Mouse (Mus musculus) lung, postnatal 0 days (tissue): ENCODE data around the gene Plcb2. TPM values are rescaled to one million over a fixed set of nuclear protein-coding genes. Genes with fewer than 3 reads are reported as not detected.

Experiments
- ATAC-seq: fragments of 200-750 bp; cut with Nextera tagmentation; 2 replicates; pipeline ENCODE4 v1.8.0; 2017; ENCODE audit warnings: moderate library complexity
- DNase-seq: peaks from one replicate; pipeline ENCODE4 v3.0.0-alpha.2; 2016; ENCODE audit warnings: low spot score
- H3K27ac ChIP-seq: fragments of 300-500 bp; sonication (generic); 2 replicates; pipeline ENCODE4 v1.5.1; 2014; ENCODE audit warnings: antibody characterized with exemption, mild to moderate bottlenecking, low read length, mixed read lengths
- H3K27me3 ChIP-seq: fragments of 300-500 bp; sonication (generic); replicated peaks from 2 replicates; pipeline ENCODE4 v1.6.1; 2014; ENCODE audit warnings: low read length, mixed read lengths; ENCODE audit not compliant: insufficient read depth
- H3K36me3 ChIP-seq: fragments of 300-500 bp; sonication (generic); 2 replicates; pipeline ENCODE4 v1.6.1; 2014; ENCODE audit warnings: low read length, mixed read lengths; ENCODE audit not compliant: insufficient read depth
- H3K4me1 ChIP-seq: fragments of 300-500 bp; sonication (generic); 2 replicates; pipeline ENCODE4 v1.6.1; 2014; ENCODE audit warnings: antibody characterized with exemption, low read depth, low read length, mixed read lengths; ENCODE audit not compliant: insufficient read depth
- H3K4me2 ChIP-seq: fragments of 300-500 bp; sonication (generic); replicated peaks from 2 replicates; pipeline ENCODE4 v1.6.1; 2014; ENCODE audit warnings: low read depth, mild to moderate bottlenecking, low read length, moderate library complexity, mixed read lengths
- H3K4me3 ChIP-seq: fragments of 300-500 bp; sonication (generic); 2 replicates; pipeline ENCODE4 v1.5.1; 2014; ENCODE audit warnings: low read depth, low read length
- H3K9ac ChIP-seq: fragments of 300-500 bp; sonication (generic); replicated peaks from 2 replicates; pipeline ENCODE4 v1.6.1; 2014; ENCODE audit warnings: low read depth, mild to moderate bottlenecking
- H3K9me3 ChIP-seq: fragments of 300-500 bp; sonication (generic); 2 replicates; pipeline ENCODE4 v1.6.1; 2016; ENCODE audit warnings: low read length, mixed read lengths
- CTCF ChIP-seq: IDR thresholded peaks from 2 replicates; pipeline ENCODE4 v1.5.1; 2016; ENCODE audit warnings: antibody characterized with exemption, mild to moderate bottlenecking
- EP300 ChIP-seq: IDR thresholded peaks from 2 replicates; pipeline ENCODE4 v1.6.1; 2016; ENCODE audit warnings: antibody characterized with exemption, mild to moderate bottlenecking, control low read depth
- WGBS: fragments of 180-500 bp; shearing (Covaris S2); extraction: QIAGEN DNeasy Blood & Tissue Kit; methylation state at CpG from one replicate; pipeline ENCODE4 v1.1.7; 2014; 5-methylcytosine and 5-hydroxymethylcytosine counted together
- polyA plus RNA-seq: library from polyadenylated mRNA; unstranded; fragments of >200 nt; fragmentation: Nextera tagmentation; extraction: Ambion mirVana; gene quantifications from 2 replicates; pipeline ENCODE4 v1.2.1, GENCODE M21; 2015

Plcb2 gene
- polyA plus RNA-seq, 1 experiment from 2014 or later: 1.6 TPM

DNA sequence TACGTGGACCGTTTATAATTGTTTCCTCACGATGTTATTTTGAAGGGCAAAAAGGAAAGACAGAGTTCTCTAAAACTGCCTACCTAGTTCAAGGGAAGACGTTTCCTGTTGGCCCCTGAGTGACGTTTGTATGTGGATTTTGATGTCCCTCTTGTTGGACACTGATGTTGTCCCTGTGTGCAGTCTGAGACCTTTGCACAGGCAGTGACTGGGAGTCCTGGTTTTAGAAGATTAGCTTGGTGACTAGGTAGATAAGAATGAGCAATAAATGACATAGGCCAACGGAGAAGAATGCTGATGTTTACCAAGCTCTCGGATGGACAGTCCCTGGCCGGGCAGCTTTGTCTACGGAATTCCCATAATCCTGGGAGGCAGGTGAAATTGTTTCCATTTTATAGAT, 66.3 kb downstream of the Plcb2 start:
- H3K4me1 ChIP-seq: peaks cover 20% of the 10 kb centered on the region; the same call in 1 of the 2 replicates

DNA sequence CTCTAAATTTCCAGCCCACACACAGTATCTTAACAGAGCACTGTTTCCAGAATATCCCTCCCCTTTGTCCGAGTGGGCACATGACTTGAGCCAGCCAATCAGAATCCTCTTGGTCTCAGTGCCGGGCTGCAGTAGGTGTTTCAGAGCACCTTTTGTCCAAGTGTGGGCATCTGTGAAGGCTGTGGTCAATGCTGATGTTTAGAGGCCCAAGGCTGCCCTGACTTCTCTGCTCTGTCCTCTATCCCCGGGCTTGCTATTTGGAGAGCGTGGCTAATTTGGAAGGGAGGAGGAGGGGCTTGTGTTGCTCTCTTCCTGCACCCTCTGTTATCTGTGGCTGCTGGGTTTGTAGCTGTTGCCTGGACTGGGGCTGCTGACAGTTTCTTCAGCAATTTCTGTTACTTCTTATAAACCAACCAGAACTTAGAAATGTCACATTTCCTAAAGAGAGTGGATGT, 68.2 kb downstream of the Plcb2 start:
- 0% methylated on average over 4 of the region's 4 CpGs for WGBS
- Histone ChIP-seq H3K9me3 (no peaks in the 10 kb centered on the region), H3K36me3 (no peaks in the 10 kb centered on the region), H3K4me2 (peak overlapping the region; percentile 49), H3K4me3 (peak overlapping the region; percentile 28), H3K27ac (no peak overlapping the region), H3K27me3 (no peaks in the 10 kb centered on the region), H3K9ac (no peak overlapping the region), H3K4me1 (peaks cover 27% of the 10 kb centered on the region; the same call in 1 of the 2 replicates)
- DNase-seq (peak; percentile 53), ATAC-seq (peak; percentile 32)
- TF ChIP-seq EP300 (no peak), CTCF (no peak)

More for the DNA sequence above, 66.3 kb downstream of the Plcb2 start:
- no peak overlapping the region for H3K9ac ChIP-seq
- no peaks in the 10 kb centered on the region for H3K27me3 ChIP-seq
- 63% methylated on average over 9 of the region's 9 CpGs for WGBS
- no peak overlapping the region for H3K27ac ChIP-seq
- H3K4me3 ChIP-seq: no peak overlapping the region
- TF ChIP-seq EP300 (no peak), CTCF (no peak)
- H3K36me3 ChIP-seq: no peaks in the 10 kb centered on the region
- H3K9me3 ChIP-seq: no peaks in the 10 kb centered on the region
- H3K4me2 ChIP-seq: no peak overlapping the region
- no peak for ATAC-seq
- no peak for DNase-seq

DNA sequence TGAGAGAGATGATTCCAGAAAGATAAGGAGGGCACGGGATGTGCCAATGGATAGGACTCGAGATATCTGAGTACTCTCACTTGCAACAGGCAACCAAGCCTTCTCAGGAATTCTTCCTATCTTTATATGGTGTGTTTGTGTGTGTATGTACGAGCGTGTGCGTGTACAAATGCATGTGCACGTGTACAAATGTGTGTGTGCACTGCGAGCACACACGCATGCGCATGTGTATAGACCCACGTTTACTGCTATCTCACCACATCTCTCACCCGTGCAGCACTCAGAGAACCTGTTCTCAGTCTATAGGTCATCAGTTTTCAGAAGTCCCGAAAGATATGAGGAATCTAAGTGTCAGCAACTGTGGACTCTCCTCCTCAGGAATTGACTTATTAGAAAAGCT, 68.7 kb downstream of the Plcb2 start:
- ATAC-seq: no peak
- no peak overlapping the region; the same call in 1 of the 2 replicates for H3K4me2 ChIP-seq
- no peak for TF ChIP-seq CTCF
- no peak; the same call in 1 of the 2 replicates for TF ChIP-seq EP300
- peaks cover 27% of the 10 kb centered on the region; the same call in 1 of the 2 replicates for H3K4me1 ChIP-seq
- H3K36me3 ChIP-seq: no peaks in the 10 kb centered on the region
- WGBS: 66% methylated on average over 12 of the region's 12 CpGs
- H3K27ac ChIP-seq: no peak overlapping the region
- H3K9ac ChIP-seq: no peak overlapping the region
- H3K27me3 ChIP-seq: no peaks in the 10 kb centered on the region
- no peak for DNase-seq
- no peak overlapping the region for H3K4me3 ChIP-seq
- H3K9me3 ChIP-seq: no peaks in the 10 kb centered on the region

DNA sequence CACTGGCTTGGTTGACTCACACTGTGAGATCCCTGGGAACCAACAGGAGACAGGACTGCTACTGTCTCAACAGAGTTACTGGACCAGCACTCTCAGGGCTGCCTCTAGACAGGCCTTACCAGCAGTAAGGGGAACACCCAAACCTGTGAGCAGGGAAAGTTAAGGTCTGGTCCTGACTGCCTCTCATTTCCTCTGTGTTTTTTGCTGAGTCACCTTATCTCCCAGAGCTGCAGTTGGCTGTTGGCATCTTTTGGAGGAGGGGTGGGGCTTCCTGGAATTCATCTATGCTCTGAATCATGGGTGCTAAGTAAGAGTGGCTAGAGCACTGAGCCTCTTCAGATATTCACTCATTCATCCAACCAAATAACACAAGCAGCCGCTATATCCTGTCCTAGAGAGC, 69.2 kb downstream of the Plcb2 start:
- 10% methylated on average over 1 of the region's 1 CpGs for WGBS
- H3K27ac ChIP-seq: peak overlapping the region; percentile 7; the same call in 1 of the 2 replicates
- H3K9me3 ChIP-seq: no peaks in the 10 kb centered on the region
- no peak overlapping the region for H3K9ac ChIP-seq
- TF ChIP-seq CTCF: no peak
- TF ChIP-seq EP300: peak; percentile 90
- no peaks in the 10 kb centered on the region for H3K36me3 ChIP-seq
- H3K27me3 ChIP-seq: no peaks in the 10 kb centered on the region
- DNase-seq (peak; percentile 92), ATAC-seq (peak; percentile 76)
- no peak overlapping the region for H3K4me3 ChIP-seq
- H3K4me2 ChIP-seq: no peak overlapping the region
- H3K4me1 ChIP-seq: peaks cover 27% of the 10 kb centered on the region; the same call in 1 of the 2 replicates

DNA sequence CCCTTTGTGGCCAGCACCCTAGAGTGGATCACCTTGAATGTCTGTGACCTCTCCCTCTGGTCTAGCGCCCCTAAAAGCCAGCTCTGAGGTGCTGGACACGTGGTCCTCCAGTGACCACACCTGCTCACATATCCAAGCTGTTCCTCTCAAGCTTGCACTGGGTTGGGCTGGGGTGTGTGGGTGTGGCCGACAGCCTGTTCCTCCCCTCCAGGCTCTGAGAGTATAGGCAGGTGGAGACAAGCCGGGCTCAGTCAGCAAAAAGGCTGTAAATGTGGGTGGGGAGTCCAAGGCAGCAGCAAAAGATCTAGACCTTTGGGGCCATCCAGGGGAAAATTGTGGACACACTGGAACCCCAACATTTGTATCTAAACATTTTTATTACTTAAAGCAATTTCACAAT, 69.8 kb downstream of the Plcb2 start:
- H3K4me1 ChIP-seq: peaks cover 25% of the 10 kb centered on the region; the same call in 1 of the 2 replicates
- TF ChIP-seq CTCF (no peak), EP300 (no peak)
- peak overlapping the region; percentile 7; the same call in 1 of the 2 replicates for H3K27ac ChIP-seq
- DNase-seq (peak; percentile 71), ATAC-seq (peak; percentile 68)
- no peak overlapping the region for H3K9ac ChIP-seq
- H3K9me3 ChIP-seq: no peaks in the 10 kb centered on the region
- 33% methylated on average over 4 of the region's 4 CpGs for WGBS
- H3K4me2 ChIP-seq: no peak overlapping the region
- no peaks in the 10 kb centered on the region for H3K36me3 ChIP-seq
- no peak overlapping the region for H3K4me3 ChIP-seq
- H3K27me3 ChIP-seq: no peaks in the 10 kb centered on the region

Other genes starting within 250 kb of the Plcb2 start
- gene Srp14, start 248.7 kb downstream of the Plcb2 start, polyA plus RNA-seq: 275 and 277 TPM in 2 replicates
- 7.3 and 9.8 TPM in 2 replicates for gene Bmf, start 178.8 kb downstream of the Plcb2 start, polyA plus RNA-seq
- gene Bub1b, start 130.2 kb downstream of the Plcb2 start, polyA plus RNA-seq: 4.1 and 5.8 TPM in 2 replicates
- 1.1 and 2.0 TPM in 2 replicates for gene Pak6, start 65.1 kb downstream of the Plcb2 start, polyA plus RNA-seq
- gene Ankrd63, start 24.5 kb downstream of the Plcb2 start, polyA plus RNA-seq: 0.02 and 0.05 TPM in 2 replicates
- gene Inafm2, start 17.3 kb upstream of the Plcb2 start, polyA plus RNA-seq: 34.5 and 35.9 TPM in 2 replicates
- 4.3 and 4.7 TPM in 2 replicates for gene Ccdc9b, start 34.2 kb upstream of the Plcb2 start, polyA plus RNA-seq
- gene Phgr1, start 44.3 kb upstream of the Plcb2 start, polyA plus RNA-seq: 11.9 and 13.6 TPM in 2 replicates
- gene Disp2, start 51.3 kb upstream of the Plcb2 start, polyA plus RNA-seq: 0.95 and 1.1 TPM in 2 replicates
- gene Knstrn, start 85.6 kb upstream of the Plcb2 start, polyA plus RNA-seq: 4.9 and 9.0 TPM in 2 replicates
- gene Ivd, start 133.5 kb upstream of the Plcb2 start, polyA plus RNA-seq: 46.5 and 53.2 TPM in 2 replicates
- gene Bahd1, start 171.9 kb upstream of the Plcb2 start, polyA plus RNA-seq: 5.1 and 5.4 TPM in 2 replicates
- 20.8 and 22.0 TPM in 2 replicates for gene Chst14, start 198.1 kb upstream of the Plcb2 start, polyA plus RNA-seq